Mouse (Mus musculus) induced T-regulatory cell, adult 2 months (primary cell): ENCODE measurements around the gene Ggnbp2.
"Not testable (repeated sequence)": the region's sequence is repeated elsewhere in the genome, so short reads cannot be mapped to it uniquely, and the experiment has no call there.

Experiments used
- DNase-seq: peaks from one replicate; pipeline ENCODE4 v3.0.0-alpha.2; 2012; ENCODE audit warnings: low read depth

The Ggnbp2 gene

GRCm38 (mm10) chr11:84879772-84880464 is 9.3 kb upstream of the Ggnbp2 start, which contains the start of the genes Myo19 and Pigw:
TSS of gene Myo19 (plus strand) at chr11:84880148.
TSS of gene Pigw (minus strand) at chr11:84880285.
- peak; percentile 89 for DNase-seq

GRCm38 (mm10) chr11:84879007-84879771 is 8.6 kb upstream of the Ggnbp2 start:
- DNase-seq = no peak

GRCm38 (mm10) chr11:84876020-84876419 is 5.4 kb upstream of the Ggnbp2 start:
- DNase-seq = not testable (repeated sequence)

- no peak for DNase-seq
Measured at GRCm38 (mm10) chr11:84873042-84873833, 2.6 kb upstream of the Ggnbp2 start.

GRCm38 (mm10) chr11:84871548-84872069 is 992 bp upstream of the Ggnbp2 start:
- DNase-seq = no peak

- DNase-seq = no peak
Measured at GRCm38 (mm10) chr11:84871046-84871445, 429 bp upstream of the Ggnbp2 start.

GRCm38 (mm10) chr11:84869537-84870232 is 932 bp downstream of the Ggnbp2 start:
- peak; percentile 96 for DNase-seq

GRCm38 (mm10) chr11:84868786-84869259 is 1.8 kb downstream of the Ggnbp2 start:
- DNase-seq = peak; percentile 67

GRCm38 (mm10) chr11:84867586-84867985 is 3.0 kb downstream of the Ggnbp2 start:
- no peak for DNase-seq

GRCm38 (mm10) chr11:84865268-84865667 is 5.3 kb downstream of the Ggnbp2 start:
- DNase-seq = no peak

GRCm38 (mm10) chr11:84855285-84855684 is 15.3 kb downstream of the Ggnbp2 start:
- DNase-seq = no peak

GRCm38 (mm10) chr11:84847475-84848090 is 23.0 kb downstream of the Ggnbp2 start:
- DNase-seq = no peak

GRCm38 (mm10) chr11:84846741-84847474 is 23.7 kb downstream of the Ggnbp2 start:
- DNase-seq = no peak

- DNase-seq = peak; percentile 38
Measured at GRCm38 (mm10) chr11:84839330-84839729, 31.3 kb downstream of the Ggnbp2 start.

- DNase-seq = not testable (repeated sequence)
Measured at GRCm38 (mm10) chr11:84829495-84829894, 41.1 kb downstream of the Ggnbp2 start.

GRCm38 (mm10) chr11:84828516-84829399 is 41.9 kb downstream of the Ggnbp2 start, which contains the start of gene Dhrs11:
TSS of gene Dhrs11 (minus strand) at chr11:84828994.
- peak; percentile 91 for DNase-seq

GRCm38 (mm10) chr11:84827901-84828503 is 42.6 kb downstream of the Ggnbp2 start:
- DNase-seq = peak; percentile 43

- no peak for DNase-seq
Measured at GRCm38 (mm10) chr11:84827492-84827891, 43.1 kb downstream of the Ggnbp2 start.

GRCm38 (mm10) chr11:84826185-84826584 is 44.4 kb downstream of the Ggnbp2 start:
- DNase-seq = no peak
